Mouse (Mus musculus) macrophage (primary cell): Measurements from ENCODE around the gene Usp31. TPM values are rescaled to one million over a fixed set of nuclear protein-coding genes. Genes with fewer than 3 reads are reported as not detected.

Source experiments
- H3K27ac ChIP-seq: fragments of 350-480 bp; formaldehyde crosslinking; 2 replicates; pipeline ENCODE4 v1.9.0; 2021
- H3K36me3 ChIP-seq: fragments of 350-480 bp; formaldehyde crosslinking; 2 replicates; pipeline ENCODE4 v1.9.0; 2021; ENCODE audit errors: inconsistent target
- H3K4me3 ChIP-seq: fragments of 350-480 bp; formaldehyde crosslinking; 2 replicates; pipeline ENCODE4 v1.9.0; 2021; ENCODE audit errors: inconsistent target
- H3K79me2 ChIP-seq: fragments of 350-480 bp; formaldehyde crosslinking; 2 replicates; pipeline ENCODE4 v1.9.0; 2021; ENCODE audit errors: inconsistent target
- WGBS: methylation state at CpG from one replicate; pipeline ENCODE4 v1.1.7; 2026; ENCODE audit warnings: inconsistent platforms; ENCODE audit not compliant: missing documents; 5-methylcytosine and 5-hydroxymethylcytosine counted together
- polyA plus RNA-seq: library from polyadenylated mRNA; stranded (reverse); fragments of 250-400 nt; gene quantifications from 3 replicates; pipeline ENCODE4 v1.2.4, GENCODE M21; 2018; ENCODE audit warnings: inconsistent platforms
- total RNA-seq, 78 experiments: library from RNA; depleted of rRNA; stranded (reverse); fragments of 250-400 nt; gene quantifications; 1 replicate in 9 of 78; 2 replicates in 24 of 78; 3 replicates in 43 of 78; 4 replicates in 2 of 78; pipeline ENCODE4 v1.2.4; 2018; ENCODE audit warnings: inconsistent platforms in 56 of 78

Gene Usp31
- 10 to 100 TPM in 18 of 26 experiments, 1 to 10 TPM in 8; 4.5 to 43.4 (median 13.6) TPM for total RNA-seq (2018; cell fraction: chromatin; rRNA removed)
- total RNA-seq (2018; cell fraction: cytosol; rRNA removed) = 10 to 100 TPM in 3 of 26 experiments, 1 to 10 TPM in 23; 5.9 to 13.1 (median 7.9) TPM
- total RNA-seq (2018; cell fraction: nucleus; rRNA removed) = 10 to 100 TPM in 23 of 26 experiments, 1 to 10 TPM in 3; 7.5 to 41.0 (median 14.5) TPM
- polyA plus RNA-seq = 2.9 to 6.4 TPM (median 3.8 TPM) in 3 replicates

DNA sequence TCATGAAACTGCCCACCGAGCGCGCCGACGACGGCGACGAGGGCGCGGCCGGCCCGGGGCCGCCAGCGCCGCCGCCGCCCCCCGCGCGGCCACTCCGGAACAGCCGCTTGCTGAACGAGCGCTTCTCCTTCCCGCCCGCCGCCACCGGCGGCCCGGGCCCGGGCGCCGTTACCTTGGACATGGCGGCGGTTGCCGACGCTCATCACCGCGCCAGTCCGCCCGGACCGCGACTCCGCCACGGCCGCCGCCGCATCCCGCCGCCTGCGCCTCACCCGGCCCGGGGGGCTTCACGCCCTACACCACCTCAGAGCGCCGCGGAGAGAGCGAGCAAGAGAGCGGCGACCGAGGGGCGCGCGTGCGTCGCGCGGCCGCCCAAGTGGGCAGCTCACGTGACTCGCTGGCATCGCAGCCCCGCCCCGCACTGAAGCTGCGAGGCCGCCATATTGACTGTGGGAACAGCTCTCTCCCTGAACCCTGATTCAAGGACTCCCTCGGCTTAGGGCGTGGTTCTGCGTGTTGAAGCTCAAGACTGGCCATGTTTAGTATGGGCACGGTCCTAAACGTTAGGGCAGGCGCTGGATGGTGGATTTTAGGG, at the start of gene Usp31:
Gene Usp31 (minus strand): TSS at position 181 of the 595 bp plus-strand sequence.
- H3K79me2 ChIP-seq = peaks cover 43% of the 10 kb centered on the region
- H3K36me3 ChIP-seq = no peaks in the 10 kb centered on the region
- peak within 1 kb of the TSS; percentile 38 for H3K4me3 ChIP-seq
- WGBS = under 1% methylated on average over 68 of the region's 82 CpGs
- no peak within 1 kb of the TSS for H3K27ac ChIP-seq

DNA sequence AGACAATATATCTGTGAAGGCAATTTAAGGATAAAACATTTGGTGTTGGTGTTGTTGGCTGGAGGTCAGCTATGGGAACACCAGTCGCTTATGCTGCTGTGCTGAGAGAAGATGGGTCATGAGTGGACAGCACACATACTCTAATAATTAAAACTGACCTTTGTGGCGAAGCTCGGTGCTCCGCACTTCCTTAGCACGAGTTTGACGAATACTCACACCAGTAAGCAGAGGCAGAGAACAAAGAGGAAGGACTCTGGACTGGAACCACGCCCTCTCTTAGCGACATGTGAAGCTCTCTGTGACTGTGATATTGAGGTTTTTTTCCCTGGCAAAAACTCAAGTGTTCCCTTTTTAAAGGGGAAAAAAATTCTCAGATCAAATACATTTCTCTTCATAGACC, 47.7 kb upstream of the Usp31 start:
- H3K79me2 ChIP-seq = no peaks in the 10 kb centered on the region
- 30% methylated on average over 8 of the region's 8 CpGs for WGBS
- no peak overlapping the region for H3K4me3 ChIP-seq
- no peak overlapping the region for H3K27ac ChIP-seq
- no peaks in the 10 kb centered on the region for H3K36me3 ChIP-seq

- H3K79me2 ChIP-seq = no peaks in the 10 kb centered on the region
- no peak overlapping the region for H3K27ac ChIP-seq
- WGBS = 60% methylated on average over 5 of the region's 5 CpGs
- no peaks in the 10 kb centered on the region for H3K36me3 ChIP-seq
- no peak overlapping the region for H3K4me3 ChIP-seq
Observed at GRCm38 (mm10) chr7:121750244-121750643, 43.2 kb upstream of the Usp31 start.

GRCm38 (mm10) chr7:121737511-121738415, 30.7 kb upstream of the Usp31 start:
- WGBS = 66% methylated on average over 29 of the region's 29 CpGs
- no peaks in the 10 kb centered on the region for H3K79me2 ChIP-seq
- no peak overlapping the region for H3K4me3 ChIP-seq
- H3K27ac ChIP-seq = no peak overlapping the region
- H3K36me3 ChIP-seq = no peaks in the 10 kb centered on the region

DNA sequence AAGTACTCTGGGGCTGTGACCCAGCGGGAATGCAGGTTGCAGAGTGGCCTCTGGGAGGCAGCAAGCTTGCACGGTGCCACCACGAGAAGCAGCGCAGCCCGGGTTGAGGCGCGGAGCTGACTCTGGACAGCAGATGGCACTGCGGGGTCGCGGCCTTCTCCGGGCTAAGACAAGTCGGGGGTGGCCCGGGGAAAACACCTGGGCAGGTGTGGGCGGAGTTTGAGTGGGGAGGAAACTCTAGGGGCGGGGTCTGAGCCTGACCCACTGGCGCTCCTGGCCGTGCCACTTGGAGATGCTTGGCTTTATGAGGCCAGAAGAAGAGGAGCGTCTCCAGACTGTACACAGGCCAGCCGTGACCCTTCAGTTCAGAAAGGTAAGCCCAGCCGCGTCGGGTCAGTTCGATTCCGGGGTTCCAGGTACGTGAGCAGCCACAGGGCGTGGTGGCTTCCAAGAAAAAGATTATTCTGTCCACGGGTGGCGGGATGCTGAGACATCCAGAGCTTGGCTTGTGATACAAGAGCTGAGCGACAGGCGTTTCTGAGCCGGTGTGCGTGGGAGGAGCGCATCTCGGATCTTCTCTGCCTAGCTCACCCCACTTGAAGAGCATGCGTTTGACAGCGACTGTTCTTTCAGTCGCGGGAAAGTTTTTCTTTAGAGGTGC, 27.2 kb upstream of the Usp31 start, which contains the start of gene Scnn1g:
Gene Scnn1g (plus strand): TSS at position 309 of the 661 bp plus-strand sequence.
- 5% methylated on average over 38 of the region's 38 CpGs for whole genome bisulfite sequencing
- H3K4me3 ChIP-seq = no peak within 1 kb of the TSS
- no peaks in the 10 kb centered on the region for H3K36me3 ChIP-seq
- no peak within 1 kb of the TSS for H3K27ac ChIP-seq
- no peaks in the 10 kb centered on the region for H3K79me2 ChIP-seq

DNA sequence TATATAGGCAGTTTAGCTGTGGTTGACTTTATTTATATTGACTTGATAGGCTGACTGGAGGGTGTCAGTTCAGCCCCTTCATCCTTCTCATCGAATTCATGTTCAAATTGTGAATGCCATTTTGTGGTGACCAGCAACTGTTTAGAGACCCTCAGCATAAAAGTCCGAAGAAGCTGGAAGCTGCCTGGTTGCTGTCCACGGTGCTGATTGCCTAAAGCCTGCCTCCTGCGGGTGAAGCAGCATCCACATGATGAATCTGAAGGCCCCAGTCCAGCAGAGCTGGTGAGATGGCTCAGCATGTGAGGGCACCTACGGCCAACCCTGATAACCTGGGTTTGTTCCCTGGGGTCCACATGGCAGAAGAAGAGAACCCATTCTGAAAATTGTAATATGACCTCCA, 23.2 kb upstream of the Usp31 start:
- no peaks in the 10 kb centered on the region for H3K36me3 ChIP-seq
- no peaks in the 10 kb centered on the region for H3K79me2 ChIP-seq
- H3K4me3 ChIP-seq = no peak overlapping the region
- no peak overlapping the region for H3K27ac ChIP-seq
- WGBS = 32% methylated on average over 5 of the region's 5 CpGs

GRCm38 (mm10) chr7:121717031-121717430, 10.0 kb upstream of the Usp31 start:
- WGBS = 81% methylated on average over 7 of the region's 7 CpGs
- H3K27ac ChIP-seq = no peak overlapping the region

GRCm38 (mm10) chr7:121711171-121711570, 4.1 kb upstream of the Usp31 start:
- no peak overlapping the region for H3K27ac ChIP-seq
- no peaks in the 10 kb centered on the region for H3K36me3 ChIP-seq
- peaks cover 3% of the 10 kb centered on the region for H3K79me2 ChIP-seq
- 68% methylated on average over 2 of the region's 2 CpGs for WGBS
- H3K4me3 ChIP-seq = no peak overlapping the region

More at GRCm38 (mm10) chr7:121717031-121717430, 10.0 kb upstream of the Usp31 start:
- Histone ChIP-seq H3K36me3 (no peaks in the 10 kb centered on the region), H3K4me3 (no peak overlapping the region), H3K79me2 (no peaks in the 10 kb centered on the region)

DNA sequence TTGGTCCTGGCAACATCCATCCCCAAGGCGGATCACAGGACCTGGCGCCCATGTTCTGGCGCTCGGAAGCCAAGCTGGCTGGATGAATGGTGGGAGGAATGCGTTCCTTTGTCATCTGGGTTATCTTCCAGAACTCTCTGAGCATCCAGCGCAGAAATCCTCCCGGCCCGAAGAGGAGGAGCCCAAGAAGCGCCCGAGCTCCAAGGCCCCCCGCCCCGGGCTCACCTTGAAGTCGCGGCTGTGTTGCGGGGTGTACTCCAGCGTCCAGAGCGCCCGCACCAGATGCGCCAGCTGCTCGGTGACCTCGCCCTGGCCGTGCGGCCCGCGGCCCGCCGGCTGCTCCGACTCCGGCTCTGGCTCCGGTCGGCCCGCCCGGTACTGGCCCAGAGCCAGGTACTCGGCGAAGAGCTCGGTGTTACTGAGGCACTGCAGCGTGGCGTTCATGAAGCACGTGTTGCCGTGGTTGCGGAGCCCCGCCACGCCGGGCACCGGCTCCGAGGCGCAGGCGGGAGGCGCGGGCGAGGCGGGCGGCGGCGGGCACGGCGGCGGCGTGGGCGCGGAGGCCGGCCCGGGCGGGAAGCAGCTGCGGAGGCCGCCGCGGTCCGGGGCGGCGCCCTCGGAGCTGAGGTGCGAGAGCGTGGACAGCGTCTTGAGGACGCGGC, 511 bp downstream of the Usp31 start:
- Histone ChIP-seq H3K4me3 (peak overlapping the region; percentile 35), H3K27ac (no peak overlapping the region), H3K79me2 (peaks cover 49% of the 10 kb centered on the region), H3K36me3 (no peaks in the 10 kb centered on the region)
- 4% methylated on average over 67 of the region's 77 CpGs for WGBS

DNA sequence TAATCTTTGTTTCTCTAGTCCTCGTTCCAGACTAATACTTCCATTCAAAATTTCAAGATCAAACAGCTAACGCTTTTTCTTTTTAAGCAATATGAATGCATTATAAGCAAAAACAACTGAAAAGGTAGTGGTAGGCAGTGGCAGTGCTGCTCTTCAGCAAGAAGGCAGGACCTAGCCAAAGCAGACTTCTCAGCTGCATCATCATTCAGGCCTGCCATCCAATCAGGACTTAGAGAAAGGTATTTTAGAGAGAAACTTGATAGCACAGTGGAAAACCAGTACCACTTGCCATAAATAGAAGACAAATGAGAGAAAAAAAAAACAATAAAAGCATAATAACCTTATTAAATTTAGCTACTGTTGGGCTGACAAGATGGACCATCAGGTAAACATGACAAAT, 2.0 kb downstream of the Usp31 start:
- peaks cover 64% of the 10 kb centered on the region for H3K79me2 ChIP-seq
- H3K36me3 ChIP-seq = no peaks in the 10 kb centered on the region
- WGBS = 96% methylated on average over 2 of the region's 2 CpGs
- H3K4me3 ChIP-seq = no peak overlapping the region
- H3K27ac ChIP-seq = no peak overlapping the region

DNA sequence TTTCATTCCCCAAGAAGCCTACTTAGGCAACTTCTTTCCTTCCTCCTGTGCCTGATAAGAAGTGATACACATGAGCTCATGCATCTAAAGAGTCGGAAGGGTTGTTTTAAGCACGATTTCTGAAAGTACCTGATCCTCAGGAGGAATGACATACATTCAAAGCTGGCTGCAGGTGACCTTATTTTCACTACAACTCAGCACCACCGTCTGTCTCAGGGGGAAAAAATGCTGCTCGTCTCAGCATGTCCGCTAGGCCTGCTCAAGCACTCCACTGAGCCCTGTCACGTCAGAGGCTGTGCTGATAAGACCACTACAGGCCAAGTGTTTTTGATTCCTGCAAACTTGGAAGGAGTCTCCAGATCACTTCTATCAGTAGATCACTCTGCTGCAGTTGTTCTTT, 5.1 kb downstream of the Usp31 start:
- no peak overlapping the region for H3K27ac ChIP-seq
- H3K79me2 ChIP-seq = peaks cover 95% of the 10 kb centered on the region
- WGBS = 93% methylated on average over 6 of the region's 6 CpGs
- no peaks in the 10 kb centered on the region for H3K36me3 ChIP-seq
- H3K4me3 ChIP-seq = no peak overlapping the region

DNA sequence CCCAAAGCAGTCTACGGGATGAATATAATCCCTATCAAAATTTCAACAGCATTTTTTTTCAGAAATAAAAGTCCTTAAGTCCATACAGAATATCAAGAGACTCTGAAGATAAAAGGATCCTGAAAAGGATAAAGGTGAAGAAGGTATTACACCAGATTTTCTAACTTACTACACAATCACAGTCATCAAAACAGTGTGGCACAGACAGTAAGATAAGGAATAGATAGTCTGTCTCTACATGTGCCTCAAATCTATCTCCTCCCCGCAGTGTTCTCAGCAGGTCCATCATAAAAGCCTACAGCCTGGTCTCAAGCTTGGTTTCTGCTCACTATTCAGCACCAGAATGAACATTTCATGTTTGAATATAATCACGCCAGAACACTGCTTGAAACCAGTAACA, 6.6 kb downstream of the Usp31 start:
- H3K4me3 ChIP-seq = no peak overlapping the region
- no peak overlapping the region for H3K27ac ChIP-seq
- peaks cover 100% of the 10 kb centered on the region for H3K79me2 ChIP-seq
- 100% methylated on average over 3 of the region's 3 CpGs for WGBS
- no peaks in the 10 kb centered on the region for H3K36me3 ChIP-seq

DNA sequence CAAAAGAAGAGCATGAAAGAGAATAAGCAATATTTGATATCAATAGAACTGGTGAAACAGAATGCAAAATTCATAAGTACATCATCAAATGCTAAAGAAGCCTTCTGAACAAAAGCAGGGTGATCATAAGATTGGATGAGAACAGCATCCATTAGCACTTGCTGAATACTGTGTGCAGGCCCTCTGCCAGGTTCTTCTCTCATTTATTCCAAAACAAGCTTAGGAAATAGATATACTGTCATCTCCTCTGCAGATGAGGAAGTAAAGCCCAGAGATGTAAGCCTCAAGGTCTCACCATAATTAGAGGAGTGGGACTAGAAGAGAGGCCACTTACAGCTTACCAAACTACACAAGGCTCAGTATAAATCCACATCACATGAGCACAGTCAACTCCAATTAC, 7.8 kb downstream of the Usp31 start:
- Histone ChIP-seq H3K79me2 (peaks cover 100% of the 10 kb centered on the region), H3K36me3 (no peaks in the 10 kb centered on the region), H3K27ac (no peak overlapping the region), H3K4me3 (no peak overlapping the region)

- Histone ChIP-seq H3K79me2 (peaks cover 100% of the 10 kb centered on the region), H3K4me3 (no peak overlapping the region), H3K36me3 (no peaks in the 10 kb centered on the region), H3K27ac (no peak overlapping the region)
- WGBS = 86% methylated on average over 1 of the region's 1 CpGs
Observed at GRCm38 (mm10) chr7:121697574-121697973, 9.5 kb downstream of the Usp31 start.
